Mouse (Mus musculus) heart, postnatal 25 days (tissue): ENCODE results near the gene Ntn1. TPM values are rescaled to one million over a fixed set of nuclear protein-coding genes. Genes with fewer than 3 reads are reported as not detected.

Experiments
- DNase-seq: peaks from one replicate; pipeline ENCODE4 v3.0.0; 2022; ENCODE audit warnings: low spot score
- intact Hi-C: fragments of 180-260 bp; cut with DNase I; formaldehyde crosslinking; loops from one replicate; pipeline ENCODE4 v1.15.1; 2025
- total RNA-seq, 2 experiments: library from RNA; stranded (reverse); gene quantifications; 2 replicates each; pipeline ENCODE4 v1.2.3; 2021

Gene Ntn1
- total RNA-seq, 2 experiments from 2014 or later, result 53.0 to 54.8 TPM

- intact Hi-C loops, result no loop called here
- no peak for DNase-seq
Observed at GRCm38 (mm10) chr11:68233469-68233965, 167.1 kb downstream of the Ntn1 start.

DNA sequence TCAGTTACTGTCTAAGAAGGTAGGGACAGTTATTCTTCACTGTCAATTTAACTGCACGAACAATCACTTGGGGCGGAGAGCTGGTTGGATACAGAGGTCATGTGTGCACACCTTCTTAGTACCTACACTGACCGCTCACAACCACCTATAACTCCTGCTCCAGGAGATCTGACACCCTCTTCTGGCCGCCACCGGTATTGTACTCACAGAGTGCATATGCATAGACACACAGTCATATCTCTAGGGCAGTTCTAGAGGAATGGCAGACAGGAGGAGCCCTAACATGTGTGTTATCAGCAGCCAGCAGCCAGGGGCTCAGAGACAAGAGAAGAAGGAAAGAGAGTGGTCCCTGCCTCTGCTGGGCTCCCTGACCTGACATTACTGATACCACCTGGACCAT is 169.1 kb downstream of the Ntn1 start:
- intact Hi-C loops, result no loop called here
- DNase-seq, result no peak

DNA sequence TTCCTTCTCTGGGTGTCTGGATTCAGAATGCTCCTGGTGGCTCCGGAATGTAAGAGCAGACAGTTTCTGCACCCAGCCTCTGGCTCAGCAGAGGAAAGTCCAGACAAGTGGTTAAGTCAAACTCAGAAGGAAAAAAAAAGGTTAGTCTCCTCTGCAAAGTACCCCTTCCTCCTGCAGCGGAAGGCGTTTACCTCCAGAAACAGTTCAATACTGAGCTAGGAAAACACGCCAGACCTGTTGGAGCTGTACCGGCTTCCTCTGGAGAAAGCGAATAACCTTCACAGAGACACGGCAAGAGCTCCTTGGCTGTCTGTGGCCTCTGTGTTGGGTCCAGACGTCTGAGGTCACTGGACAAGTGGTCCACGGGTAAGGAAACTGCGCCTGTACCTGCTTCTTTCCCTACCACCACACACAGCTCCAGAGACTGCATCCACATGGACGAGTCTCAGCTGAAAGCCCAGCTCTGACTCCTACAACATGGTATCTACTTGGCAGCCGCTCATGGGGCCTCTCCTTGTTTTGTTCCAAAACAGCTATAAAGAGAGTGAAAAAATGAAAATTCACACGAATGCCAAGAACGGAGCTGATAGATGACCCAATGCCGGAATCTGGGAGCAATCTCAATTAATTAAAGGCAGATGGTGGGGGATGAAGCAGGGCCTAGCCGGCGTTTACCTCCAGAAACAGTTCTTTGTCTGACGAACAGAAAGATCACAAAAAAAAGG is 171.5 kb downstream of the Ntn1 start:
- intact Hi-C loops, result no loop called here
- DNase-seq, result no peak

DNA sequence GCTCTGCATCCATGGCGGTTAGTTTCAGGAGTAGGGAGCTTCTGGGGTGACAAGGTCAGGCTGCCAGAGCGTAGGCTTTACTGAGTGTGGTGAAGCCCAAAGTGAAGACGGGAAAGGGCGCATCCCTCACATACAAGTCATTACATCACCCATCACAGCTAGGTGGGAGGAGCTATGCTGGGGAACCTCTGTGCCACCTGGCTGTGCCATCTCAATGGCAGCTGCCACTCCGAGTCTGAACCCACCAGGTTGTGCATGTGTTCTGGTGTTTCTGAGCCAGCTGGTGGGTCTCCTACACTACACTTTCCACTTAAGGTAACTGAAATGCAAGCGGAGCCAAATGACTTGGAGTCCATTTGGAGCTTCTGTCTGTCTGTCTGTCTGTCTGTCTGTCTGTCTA is 172.8 kb downstream of the Ntn1 start:
- intact Hi-C loops, result no loop called here
- DNase-seq, result no peak

DNA sequence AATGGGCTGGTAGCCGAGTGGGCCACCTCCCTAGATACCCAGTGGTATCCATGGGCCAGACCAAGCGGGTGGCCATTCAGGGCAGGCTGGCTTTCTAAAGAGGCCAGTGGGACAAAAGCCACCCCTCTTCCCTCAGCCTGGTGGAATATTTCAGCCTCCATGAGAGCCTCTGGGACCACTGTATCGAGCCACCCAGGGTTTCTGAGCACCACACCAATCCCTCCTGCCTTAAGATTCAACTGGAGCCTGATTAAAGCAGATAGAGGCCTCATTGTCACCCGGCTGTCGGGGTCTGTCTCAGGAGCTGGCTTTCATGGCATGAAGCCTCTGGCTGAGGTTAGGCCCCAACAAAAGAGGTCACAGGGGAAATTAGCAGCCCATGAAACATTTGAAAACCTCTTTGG is 174.0 kb downstream of the Ntn1 start:
- DNase-seq, result no peak
- intact Hi-C loops, result no loop called here

GRCm38 (mm10) chr11:68223143-68223542 is 177.5 kb downstream of the Ntn1 start:
- intact Hi-C loops, result no loop called here
- DNase-seq, result no peak

GRCm38 (mm10) chr11:68222209-68222608 is 178.4 kb downstream of the Ntn1 start:
- no peak for DNase-seq
- intact Hi-C loops, result no loop called here

- intact Hi-C loops, result no loop called here
- no peak for DNase-seq
Observed at GRCm38 (mm10) chr11:68220733-68221132, 179.9 kb downstream of the Ntn1 start.

DNA sequence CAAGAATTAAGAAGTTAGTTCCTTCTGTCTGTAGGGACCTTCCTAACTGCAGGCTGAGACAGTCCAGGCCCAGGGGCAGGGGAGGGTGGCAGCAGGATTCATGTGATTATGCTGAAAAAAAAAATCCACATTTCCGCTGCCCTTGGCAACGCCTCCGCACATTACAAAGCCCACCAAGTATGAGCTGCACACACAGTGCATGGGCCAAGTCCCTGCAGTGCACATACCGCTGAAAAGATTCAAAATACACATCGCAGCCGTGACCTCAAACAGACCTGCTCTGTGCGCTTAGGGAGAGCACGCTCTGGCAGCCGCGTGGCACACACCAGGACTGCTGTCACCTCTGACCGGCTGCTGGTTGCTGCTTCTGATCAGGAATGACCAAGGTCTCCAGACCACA is 184.6 kb downstream of the Ntn1 start:
- DNase-seq, result no peak
- intact Hi-C loops, result no loop called here

GRCm38 (mm10) chr11:68215206-68215912 is 185.3 kb downstream of the Ntn1 start:
- intact Hi-C loops, result no loop called here
- DNase-seq, result no peak

GRCm38 (mm10) chr11:68214496-68215205 is 186.0 kb downstream of the Ntn1 start:
- intact Hi-C loops, result loop anchor here (5.0 kb wide), 1 partner anchor 212 kb away; no protein-coding TSS in a partner anchor
- peak; percentile 35 for DNase-seq

DNA sequence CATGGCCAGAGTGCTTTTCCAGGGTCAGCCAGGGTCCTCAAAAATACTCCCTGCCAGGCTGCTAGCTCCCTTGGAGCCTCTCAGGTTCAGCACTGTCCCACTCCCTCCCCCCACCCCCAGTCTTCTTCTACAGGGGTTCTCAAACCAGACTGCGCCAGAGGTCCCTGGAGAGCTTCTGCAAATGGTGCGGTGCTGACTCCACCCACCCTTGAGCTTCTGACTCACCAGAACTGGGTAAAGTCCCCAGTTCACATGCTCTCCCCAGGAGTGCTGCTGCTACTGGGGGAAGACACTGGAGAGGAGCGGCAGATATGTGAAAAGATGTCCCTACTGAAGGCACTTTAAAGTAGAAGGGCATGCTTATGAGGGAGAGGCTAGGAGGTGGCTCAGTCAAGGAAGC is 186.7 kb downstream of the Ntn1 start:
- no peak for DNase-seq
- intact Hi-C loops, result loop anchor here (5.0 kb wide), 1 partner anchor 212 kb away; no protein-coding TSS in a partner anchor

DNA sequence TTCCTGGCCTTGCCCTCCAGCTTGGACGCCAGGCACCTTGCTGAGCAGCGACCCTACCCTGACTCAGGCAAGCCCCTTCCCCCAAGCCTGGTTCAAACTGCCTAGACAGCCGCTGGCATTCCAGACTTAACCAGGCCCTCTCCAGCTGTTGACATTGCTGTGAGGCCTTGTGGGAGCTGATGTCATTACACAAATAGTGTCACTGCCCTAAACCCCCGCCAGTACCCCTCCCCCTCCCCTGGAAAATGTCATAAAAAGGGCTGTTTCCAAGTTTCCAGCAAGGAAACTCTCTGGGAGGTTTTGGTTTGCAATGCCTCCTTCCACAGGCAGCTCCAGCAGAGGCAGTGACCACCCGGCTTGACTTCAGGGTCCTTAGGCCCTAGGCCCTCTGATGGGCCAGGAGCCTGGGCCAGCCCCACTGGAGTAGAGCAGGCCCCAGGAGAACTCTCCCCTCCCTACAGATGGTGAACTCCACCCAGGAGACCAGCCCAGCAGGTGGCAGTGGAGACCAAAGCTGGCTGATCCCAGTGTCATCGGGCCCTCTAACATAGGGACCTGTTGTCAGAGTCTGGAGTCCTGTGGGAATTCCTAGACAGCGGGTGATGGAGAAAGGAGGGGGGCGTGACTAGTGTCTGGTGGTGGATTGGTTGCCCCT is 188.6 kb downstream of the Ntn1 start:
- intact Hi-C loops, result loop anchor here (1.0 to 5.0 kb wide), 2 partner anchors 196 to 210 kb away; no protein-coding TSS in a partner anchor
- DNase-seq, result peak; percentile 52

DNA sequence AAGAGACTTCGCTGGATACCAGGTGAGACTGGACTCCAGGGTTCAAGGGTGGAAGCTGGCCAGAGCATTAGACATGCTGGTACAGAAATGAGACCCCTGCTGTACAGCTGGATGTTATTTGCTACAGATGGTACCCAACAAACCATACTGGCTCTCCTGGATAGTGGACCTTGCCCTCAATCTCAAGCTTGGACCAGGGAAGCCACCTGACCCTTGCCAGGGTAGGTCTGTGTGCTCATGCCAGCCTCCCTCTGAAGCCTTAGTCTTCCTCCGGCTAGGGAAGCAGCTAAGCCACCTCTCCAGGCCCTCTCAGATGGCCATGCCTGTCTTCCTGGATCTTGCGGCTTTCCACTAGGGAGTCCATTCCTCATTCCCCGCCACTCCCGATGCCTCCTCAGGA is 189.9 kb downstream of the Ntn1 start:
- no peak for DNase-seq
- intact Hi-C loops, result loop anchor here (5.0 kb wide), 1 partner anchor 208 kb away; no protein-coding TSS in a partner anchor

DNA sequence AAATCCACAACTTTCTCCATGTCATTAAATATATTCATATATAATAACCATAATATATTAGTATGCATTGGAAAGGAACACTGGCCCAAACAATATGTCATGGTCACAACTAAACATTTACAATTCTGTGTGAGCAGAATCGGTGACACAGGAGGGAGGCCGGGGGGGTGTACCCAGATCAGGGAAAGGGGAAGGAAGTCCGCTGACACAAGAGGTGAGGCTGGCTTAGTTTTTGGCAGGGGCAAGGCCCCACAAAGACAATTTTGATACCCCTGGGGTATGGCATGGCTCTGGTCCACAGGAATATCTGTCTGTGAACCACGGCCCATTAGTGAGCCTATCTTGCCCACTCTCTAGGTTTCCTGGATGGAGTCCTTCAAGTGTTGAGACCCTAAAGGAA is 191.1 kb downstream of the Ntn1 start:
- no peak for DNase-seq

GRCm38 (mm10) chr11:68208582-68208981 is 192.0 kb downstream of the Ntn1 start:
- DNase-seq, result no peak
- intact Hi-C loops, result no loop called here

More for the DNA sequence above, 191.1 kb downstream of the Ntn1 start:
- intact Hi-C loops, result no loop called here

DNA sequence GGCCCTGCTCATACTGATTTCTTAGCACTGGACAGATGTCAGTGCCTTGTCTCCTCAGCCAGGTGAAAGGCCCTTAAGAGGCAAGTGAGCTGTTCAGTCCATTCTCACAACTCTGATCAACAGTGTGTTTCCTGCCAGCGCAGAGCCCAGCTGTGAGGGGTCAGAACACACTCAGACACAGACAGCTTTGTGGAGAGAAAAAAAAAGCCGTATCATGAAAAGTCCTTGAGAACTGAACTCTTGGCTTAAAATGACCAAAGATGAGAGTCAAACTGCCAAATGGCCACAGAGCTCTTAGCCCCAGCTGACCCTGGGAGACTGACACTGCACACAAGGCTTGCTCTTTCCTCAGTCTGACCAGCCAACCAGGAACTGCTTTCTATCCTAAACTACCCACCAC is 192.6 kb downstream of the Ntn1 start:
- intact Hi-C loops, result no loop called here
- no peak for DNase-seq

- intact Hi-C loops, result no loop called here
- no peak for DNase-seq
Observed at GRCm38 (mm10) chr11:68205572-68206229, 194.9 kb downstream of the Ntn1 start.

- intact Hi-C loops, result no loop called here
- DNase-seq, result no peak
Observed at GRCm38 (mm10) chr11:68204407-68204806, 196.2 kb downstream of the Ntn1 start.
